Mouse (Mus musculus): ENCODE results near the gene Ttll7. TPM values are rescaled to one million over a fixed set of nuclear protein-coding genes. Genes with fewer than 3 reads are reported as not detected.

Ttll7 gene
- total RNA-seq, 2 experiments from 2014 or later, result 12.4 to 13.2 TPM

DNA sequence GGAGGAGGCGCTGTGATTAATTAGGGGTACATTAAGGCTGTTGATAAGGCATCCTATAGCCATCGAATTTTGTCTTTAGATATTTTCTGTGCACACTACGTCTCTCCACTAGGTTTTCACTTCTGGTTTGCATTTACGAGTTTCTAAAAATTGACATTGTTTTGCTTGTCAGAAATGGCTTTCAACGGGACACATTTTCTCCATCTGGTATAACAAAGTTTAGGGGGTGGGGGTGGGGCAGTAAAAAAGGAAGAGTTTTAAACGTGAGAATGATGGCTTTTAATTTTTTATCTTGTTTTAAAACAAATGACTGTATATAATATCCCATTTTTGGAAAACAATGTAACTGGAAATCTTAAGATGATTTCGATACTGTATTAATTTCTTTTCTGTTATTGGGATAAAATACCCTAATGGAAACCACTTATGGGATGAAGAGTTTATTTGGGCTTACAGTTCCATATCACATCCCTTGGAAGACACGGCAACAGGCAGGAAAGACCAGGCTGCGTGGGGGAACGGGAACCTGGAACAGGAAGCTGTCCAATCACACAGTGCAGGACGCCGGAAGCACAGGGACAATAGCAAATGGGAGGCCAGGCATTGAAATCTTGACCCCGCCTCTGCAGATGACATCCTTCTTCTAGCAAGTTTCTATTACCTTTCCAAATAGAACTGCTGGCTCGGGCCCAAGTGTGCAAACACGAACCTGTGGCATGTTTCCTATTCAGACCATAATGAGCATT is 142.7 kb downstream of the Ttll7 start:
- DNase-seq, result peak; percentile 6

GRCm38 (mm10) chr3:146999148-146999547 is 147.0 kb downstream of the Ttll7 start:
- DNase-seq, result no peak

DNA sequence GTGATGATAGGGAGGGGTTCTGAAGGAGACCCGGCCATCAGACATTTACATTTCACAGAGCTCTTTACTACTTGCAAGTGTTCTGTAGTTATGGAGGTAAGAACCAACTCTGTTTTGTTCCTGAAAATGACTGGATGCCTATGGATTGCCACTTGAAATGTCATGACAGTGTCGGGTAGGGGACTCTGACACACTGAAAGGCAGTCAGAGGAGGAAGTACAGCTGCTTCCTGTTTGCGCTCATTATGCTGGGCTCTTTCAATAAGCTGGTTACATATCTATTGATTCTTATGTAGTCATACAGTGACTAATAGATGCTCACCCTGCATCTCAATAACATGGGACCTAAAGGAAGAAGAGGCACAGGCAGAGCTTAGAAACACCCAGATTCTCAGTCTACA is 148.8 kb downstream of the Ttll7 start:
- no peak for DNase-seq

- DNase-seq, result no peak
Observed at GRCm38 (mm10) chr3:147001557-147001956, 149.4 kb downstream of the Ttll7 start.

GRCm38 (mm10) chr3:147016506-147016905 is 164.3 kb downstream of the Ttll7 start:
- no peak for DNase-seq

GRCm38 (mm10) chr3:147019506-147019905 is 167.3 kb downstream of the Ttll7 start:
- DNase-seq, result no peak

- no peak for DNase-seq
Observed at GRCm38 (mm10) chr3:147026248-147026647, 174.1 kb downstream of the Ttll7 start.

DNA sequence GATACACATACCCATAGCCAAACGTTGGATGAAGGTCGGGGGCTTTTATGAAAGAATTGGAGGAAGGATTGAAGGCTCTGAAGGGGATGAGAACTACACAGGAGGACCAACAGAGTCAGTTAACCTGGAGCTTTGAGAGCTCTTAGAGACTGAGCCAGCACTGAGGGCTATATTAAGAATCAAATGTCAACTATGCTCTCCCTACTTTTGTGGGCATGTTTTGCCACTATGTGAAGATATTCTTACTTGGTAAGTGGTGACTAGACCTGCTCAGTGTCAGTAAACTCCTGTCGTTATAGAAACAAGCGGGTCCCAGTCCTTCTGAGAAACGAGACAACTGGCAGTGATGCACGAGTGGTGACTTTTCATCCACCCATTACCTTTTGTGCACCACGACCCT is 176.2 kb downstream of the Ttll7 start:
- DNase-seq, result no peak

- no peak for DNase-seq
Observed at GRCm38 (mm10) chr3:147029718-147030117, 177.6 kb downstream of the Ttll7 start.

DNA sequence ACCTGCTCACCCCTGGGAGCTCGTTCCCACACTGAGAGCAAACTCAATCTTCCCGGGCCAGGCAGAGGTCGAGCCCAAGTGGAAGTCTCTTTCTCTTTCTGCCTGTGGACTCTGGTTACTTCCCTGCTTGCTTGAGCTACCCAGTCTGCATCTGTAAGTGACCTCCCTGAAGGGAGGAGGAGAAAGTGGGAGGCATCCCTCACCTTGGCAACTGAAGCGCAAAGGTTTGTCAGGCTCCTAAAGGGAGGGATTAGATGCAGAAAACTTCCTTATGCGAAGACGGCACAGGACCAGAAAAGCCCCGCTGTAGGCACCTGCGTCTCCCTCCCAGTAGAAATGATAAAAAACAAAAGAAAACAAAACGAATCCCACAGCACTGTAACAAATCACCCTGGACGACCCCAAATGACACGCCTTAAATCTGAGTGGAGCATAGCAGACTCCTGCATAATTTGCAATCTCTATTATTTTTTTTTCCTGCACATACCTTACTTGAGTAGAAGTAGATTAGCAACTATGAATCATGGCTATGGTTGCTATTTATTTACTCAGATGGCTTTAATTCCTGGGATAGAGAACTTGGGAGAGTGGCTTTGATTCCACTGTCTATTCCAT is 178.2 kb downstream of the Ttll7 start:
- no peak for DNase-seq

Other genes starting within 250 kb of the Ttll7 start
- not detected for gene Dnase2b, start 236.8 kb upstream of the Ttll7 start, total RNA-seq (2021)
- gene 4930503B20Rik, start 201.1 kb upstream of the Ttll7 start, total RNA-seq (2021), result under 1 TPM in 1 of 2 experiments, not detected in 1; 0.16 TPM
- gene Samd13, start 166.8 kb upstream of the Ttll7 start, total RNA-seq (2021), result under 1 TPM; 0.66 to 0.77 TPM
- 10 to 100 TPM; 60.2 to 64.4 TPM for gene Prkacb, start 39.4 kb upstream of the Ttll7 start, total RNA-seq (2021)